Mouse (Mus musculus) embryonic facial prominence, embryonic 14.5 days (tissue): Measurements from ENCODE around the gene Gpatch11. TPM values are rescaled to one million over a fixed set of nuclear protein-coding genes. Genes with fewer than 3 reads are reported as not detected.
A peak's percentile ranks its signal among the peaks of the same experiment; 100 is the strongest.

Experiments used
- ATAC-seq: fragments of 200-750 bp; cut with Nextera tagmentation; 2 replicates; pipeline ENCODE4 v1.8.0; 2017; ENCODE audit warnings: low read depth, moderate number of reproducible peaks, moderate TSS enrichment
- DNase-seq: peaks from one replicate; pipeline ENCODE4 v3.0.0-alpha.2; 2015; ENCODE audit warnings: low spot score
- H3K27ac ChIP-seq: fragments of 300-500 bp; sonication (generic); replicated peaks from 2 replicates; pipeline ENCODE4 v1.5.1; 2014; ENCODE audit warnings: low read depth, mild to moderate bottlenecking, low read length, moderate library complexity
- H3K27me3 ChIP-seq: fragments of 300-500 bp; sonication (generic); replicated peaks from 2 replicates; pipeline ENCODE4 v1.6.1; 2014; ENCODE audit warnings: low read length; ENCODE audit not compliant: control insufficient read depth, insufficient read depth
- H3K36me3 ChIP-seq: fragments of 300-500 bp; sonication (generic); 2 replicates; pipeline ENCODE4 v1.6.1; 2014; ENCODE audit warnings: low read length, mixed read lengths; ENCODE audit not compliant: control insufficient read depth, insufficient read depth
- H3K4me1 ChIP-seq: fragments of 300-500 bp; sonication (generic); 2 replicates; pipeline ENCODE4 v1.6.1; 2014; ENCODE audit warnings: antibody characterized with exemption, low read length; ENCODE audit not compliant: control insufficient read depth, insufficient read depth
- H3K4me2 ChIP-seq: fragments of 300-500 bp; sonication (generic); 2 replicates; pipeline ENCODE4 v1.6.1; 2014; ENCODE audit warnings: low read depth, mild to moderate bottlenecking, low read length, moderate library complexity, mixed read lengths
- H3K4me3 ChIP-seq: fragments of 300-500 bp; sonication (generic); 2 replicates; pipeline ENCODE4 v1.5.1; 2014; ENCODE audit warnings: low read depth, mild to moderate bottlenecking, low read length
- H3K9ac ChIP-seq: fragments of 300-500 bp; sonication (generic); 2 replicates; pipeline ENCODE4 v1.6.1; 2014; ENCODE audit warnings: low read depth, mild to moderate bottlenecking, low read length, moderate library complexity, mixed read lengths
- H3K9me3 ChIP-seq: fragments of 300-500 bp; sonication (generic); 2 replicates; pipeline ENCODE4 v1.6.1; 2016; ENCODE audit warnings: low read length; ENCODE audit not compliant: control insufficient read depth
- WGBS: fragments of 180-500 bp; shearing (Covaris S2); extraction: QIAGEN DNeasy Blood & Tissue Kit; methylation state at CpG from one replicate; pipeline ENCODE4 v1.1.7; 2014; 5-methylcytosine and 5-hydroxymethylcytosine counted together
- polyA plus RNA-seq: library from polyadenylated mRNA; unstranded; fragments of >200 nt; fragmentation: Nextera tagmentation; extraction: Ambion mirVana; gene quantifications from 2 replicates; pipeline ENCODE4 v1.2.1, GENCODE M21; 2014

Gene Gpatch11
- polyA plus RNA-seq, 1 experiment from 2014 or later: 38.5 TPM

- DNase-seq: no peak
Observed at GRCm38 (mm10) chr17:78883291-78883690, 47.9 kb downstream of the Gpatch11 start.

GRCm38 (mm10) chr17:78885286-78886065 lies 50.1 kb downstream of the Gpatch11 start:
- Histone ChIP-seq H3K27me3 (no peaks in the 10 kb centered on the region), H3K4me3 (no peak overlapping the region), H3K4me2 (no peak overlapping the region), H3K4me1 (peaks cover 5% of the 10 kb centered on the region; the same call in 1 of the 2 replicates), H3K9ac (no peak overlapping the region), H3K27ac (no peak overlapping the region), H3K9me3 (no peaks in the 10 kb centered on the region), H3K36me3 (no peaks in the 10 kb centered on the region)
- 80% methylated on average over 5 of the region's 5 CpGs for WGBS
- DNase-seq (no peak), ATAC-seq (no peak)

More at GRCm38 (mm10) chr17:78883291-78883690, 47.9 kb downstream of the Gpatch11 start:
- Histone ChIP-seq H3K9me3 (no peaks in the 10 kb centered on the region), H3K27me3 (no peaks in the 10 kb centered on the region), H3K4me1 (peaks cover 5% of the 10 kb centered on the region; the same call in 1 of the 2 replicates), H3K4me3 (no peak overlapping the region), H3K36me3 (0 out of 2 replicates have a peak, but pooled peaks cover under 1% of the 10 kb centered on the region), H3K9ac (no peak overlapping the region), H3K4me2 (no peak overlapping the region), H3K27ac (no peak overlapping the region)
- ATAC-seq: no peak
- 85% methylated on average over 4 of the region's 4 CpGs for WGBS

GRCm38 (mm10) chr17:78888554-78888953 lies 53.2 kb downstream of the Gpatch11 start:
- H3K4me2 ChIP-seq: no peak overlapping the region
- no peak overlapping the region for H3K9ac ChIP-seq
- WGBS: 80% methylated on average over 4 of the region's 4 CpGs
- DNase-seq (no peak), ATAC-seq (no peak)
- H3K4me3 ChIP-seq: no peak overlapping the region
- H3K27me3 ChIP-seq: no peaks in the 10 kb centered on the region
- no peaks in the 10 kb centered on the region for H3K9me3 ChIP-seq
- H3K27ac ChIP-seq: no peak overlapping the region
- H3K36me3 ChIP-seq: no peaks in the 10 kb centered on the region
- H3K4me1 ChIP-seq: no peaks in the 10 kb centered on the region

- no peak for ATAC-seq
Observed at GRCm38 (mm10) chr17:78889184-78889583, 53.8 kb downstream of the Gpatch11 start.

GRCm38 (mm10) chr17:78891020-78891419 lies 55.7 kb downstream of the Gpatch11 start:
- H3K4me1 ChIP-seq: no peaks in the 10 kb centered on the region
- 82% methylated on average over 9 of the region's 9 CpGs for WGBS
- no peaks in the 10 kb centered on the region for H3K9me3 ChIP-seq
- no peak overlapping the region for H3K9ac ChIP-seq
- no peak overlapping the region for H3K27ac ChIP-seq
- no peak overlapping the region for H3K4me2 ChIP-seq
- no peak overlapping the region for H3K4me3 ChIP-seq
- no peaks in the 10 kb centered on the region for H3K27me3 ChIP-seq
- no peak for DNase-seq
- H3K36me3 ChIP-seq: no peaks in the 10 kb centered on the region
- ATAC-seq: no peak

More at GRCm38 (mm10) chr17:78889184-78889583, 53.8 kb downstream of the Gpatch11 start:
- H3K4me1 ChIP-seq: no peaks in the 10 kb centered on the region
- H3K4me3 ChIP-seq: no peak overlapping the region
- H3K9me3 ChIP-seq: no peaks in the 10 kb centered on the region
- WGBS: 37% methylated on average over 3 of the region's 3 CpGs
- H3K27me3 ChIP-seq: no peaks in the 10 kb centered on the region
- no peak for DNase-seq
- no peak overlapping the region for H3K27ac ChIP-seq
- H3K36me3 ChIP-seq: no peaks in the 10 kb centered on the region
- no peak overlapping the region for H3K4me2 ChIP-seq
- no peak overlapping the region for H3K9ac ChIP-seq

- Histone ChIP-seq H3K9me3 (no peaks in the 10 kb centered on the region), H3K4me1 (no peaks in the 10 kb centered on the region), H3K27me3 (no peaks in the 10 kb centered on the region), H3K36me3 (no peaks in the 10 kb centered on the region), H3K27ac (no peak overlapping the region), H3K4me2 (peak overlapping the region; percentile 46), H3K9ac (0 out of 2 replicates have a peak overlapping the region, but pooled peaks have one; percentile 11), H3K4me3 (no peak overlapping the region)
- 71% methylated on average over 7 of the region's 7 CpGs for WGBS
- no peak for DNase-seq
- ATAC-seq: no peak
Observed at GRCm38 (mm10) chr17:78894991-78895390, 59.6 kb downstream of the Gpatch11 start.

- Histone ChIP-seq H3K4me2 (peak overlapping the region; percentile 46), H3K4me1 (no peaks in the 10 kb centered on the region), H3K9me3 (no peaks in the 10 kb centered on the region), H3K4me3 (peak overlapping the region; percentile 14; the same call in 1 of the 2 replicates), H3K27me3 (no peaks in the 10 kb centered on the region), H3K9ac (peak overlapping the region; percentile 50; the same call in 1 of the 2 replicates), H3K27ac (no peak overlapping the region), H3K36me3 (no peaks in the 10 kb centered on the region)
- WGBS: 15% methylated on average over 8 of the region's 8 CpGs
- ATAC-seq (peak; percentile 77; the same call in 1 of the 2 replicates), DNase-seq (peak; percentile 97)
Observed at GRCm38 (mm10) chr17:78895394-78895793, 60.0 kb downstream of the Gpatch11 start.
